Mouse (Mus musculus) spleen, adult 2 months (tissue): ENCODE measurements around the gene Gucy2g.

Experiments used
- CTCF ChIP-seq: fragments of 200-500 bp; IDR thresholded peaks from 2 replicates; pipeline ENCODE4 v1.5.1; 2011; ENCODE audit warnings: mild to moderate bottlenecking, inconsistent platforms; ENCODE audit not compliant: insufficient read depth, insufficient read length, insufficient replicate concordance; ENCODE audit errors: extremely low read depth
- POLR2A ChIP-seq: fragments of 200-500 bp; IDR thresholded peaks from 2 replicates; pipeline ENCODE4 v1.6.1; 2011; ENCODE audit warnings: low read depth, low read length, inconsistent platforms

GRCm38 (mm10) chr19:55241186-55241645 lies at the start of gene Gucy2g:
- TF ChIP-seq CTCF: no peak
- no peak for TF ChIP-seq POLR2A
